Mouse (Mus musculus) neural tube, embryonic 14.5 days (tissue): ENCODE results near the gene Ski. TPM values are rescaled to one million over a fixed set of nuclear protein-coding genes. Genes with fewer than 3 reads are reported as not detected.

Source experiments
- ATAC-seq: fragments of 200-750 bp; cut with Nextera tagmentation; 2 replicates; pipeline ENCODE4 v1.8.0; 2017; ENCODE audit warnings: low read depth, mild to moderate bottlenecking, moderate TSS enrichment, moderate library complexity
- H3K27ac ChIP-seq: fragments of 300-500 bp; sonication (generic); 2 replicates; pipeline ENCODE4 v1.5.1; 2014; ENCODE audit warnings: low read depth, mild to moderate bottlenecking, control low read depth, low read length, moderate library complexity, mixed read lengths
- H3K27me3 ChIP-seq: fragments of 300-500 bp; sonication (generic); 2 replicates; pipeline ENCODE4 v1.6.1; 2014; ENCODE audit warnings: low read length; ENCODE audit not compliant: control insufficient read depth, insufficient read depth
- H3K36me3 ChIP-seq: fragments of 300-500 bp; sonication (generic); 2 replicates; pipeline ENCODE4 v1.6.1; 2014; ENCODE audit warnings: low read length, mixed read lengths; ENCODE audit not compliant: control insufficient read depth, insufficient read depth
- H3K4me1 ChIP-seq: fragments of 300-500 bp; sonication (generic); 2 replicates; pipeline ENCODE4 v1.6.1; 2014; ENCODE audit warnings: low read length; ENCODE audit not compliant: control insufficient read depth, insufficient read depth
- H3K4me2 ChIP-seq: fragments of 300-500 bp; sonication (generic); 2 replicates; pipeline ENCODE4 v1.6.1; 2014; ENCODE audit warnings: mild to moderate bottlenecking, low read depth, low read length, control low read depth
- H3K4me3 ChIP-seq: fragments of 300-500 bp; sonication (generic); 2 replicates; pipeline ENCODE4 v1.5.1; 2014; ENCODE audit warnings: low read depth, low read length, control low read depth, mixed read lengths
- H3K9ac ChIP-seq: fragments of 300-500 bp; sonication (generic); replicated peaks from 2 replicates; pipeline ENCODE4 v1.6.1; 2014; ENCODE audit warnings: low read depth, mild to moderate bottlenecking, control low read depth, low read length, mixed read lengths
- H3K9me3 ChIP-seq: fragments of 300-500 bp; sonication (generic); 2 replicates; pipeline ENCODE4 v1.6.1; 2016; ENCODE audit warnings: low read length; ENCODE audit not compliant: control insufficient read depth
- WGBS: fragments of 180-500 bp; shearing (Covaris S2); extraction: QIAGEN DNeasy Blood & Tissue Kit; methylation state at CpG from one replicate; pipeline ENCODE4 v1.1.7; 2014; 5-methylcytosine and 5-hydroxymethylcytosine counted together
- polyA plus RNA-seq: library from polyadenylated mRNA; unstranded; fragments of >200 nt; fragmentation: Nextera tagmentation; extraction: Ambion mirVana; gene quantifications from 2 replicates; pipeline ENCODE4 v1.2.1, GENCODE M21; 2014

Gene Ski
- polyA plus RNA-seq, 1 experiment from 2014 or later: 16.8 TPM

GRCm38 (mm10) chr4:155163685-155164084 lies 58.7 kb downstream of the Ski start:
- H3K4me1 ChIP-seq: peaks cover 30% of the 10 kb centered on the region
- 49% methylated on average over 8 of the region's 8 CpGs for WGBS
- no peaks in the 10 kb centered on the region for H3K27me3 ChIP-seq
- ATAC-seq: no peak
- no peaks in the 10 kb centered on the region for H3K9me3 ChIP-seq
- no peak overlapping the region for H3K4me3 ChIP-seq
- no peak overlapping the region for H3K4me2 ChIP-seq
- H3K36me3 ChIP-seq: peaks cover 7% of the 10 kb centered on the region
- no peak overlapping the region for H3K9ac ChIP-seq
- H3K27ac ChIP-seq: no peak overlapping the region

GRCm38 (mm10) chr4:155163320-155163651 lies 59.1 kb downstream of the Ski start:
- Histone ChIP-seq H3K9me3 (no peaks in the 10 kb centered on the region), H3K27me3 (no peaks in the 10 kb centered on the region), H3K27ac (no peak overlapping the region), H3K9ac (no peak overlapping the region), H3K4me3 (no peak overlapping the region), H3K36me3 (peaks cover 9% of the 10 kb centered on the region), H3K4me2 (no peak overlapping the region), H3K4me1 (peaks cover 30% of the 10 kb centered on the region)
- ATAC-seq: no peak
- 46% methylated on average over 4 of the region's 4 CpGs for WGBS

GRCm38 (mm10) chr4:155162433-155163319 lies 59.7 kb downstream of the Ski start:
- Histone ChIP-seq H3K36me3 (peaks cover 12% of the 10 kb centered on the region), H3K9ac (no peak overlapping the region), H3K9me3 (no peaks in the 10 kb centered on the region), H3K4me3 (no peak overlapping the region), H3K27me3 (no peaks in the 10 kb centered on the region), H3K4me1 (peaks cover 30% of the 10 kb centered on the region), H3K4me2 (no peak overlapping the region), H3K27ac (no peak overlapping the region)
- ATAC-seq: no peak
- 75% methylated on average over 7 of the region's 7 CpGs for WGBS

- no peak overlapping the region for H3K9ac ChIP-seq
- H3K4me2 ChIP-seq: no peak overlapping the region
- peaks cover 40% of the 10 kb centered on the region for H3K36me3 ChIP-seq
- WGBS: 86% methylated on average over 8 of the region's 8 CpGs
- H3K27ac ChIP-seq: no peak overlapping the region
- ATAC-seq: no peak
- no peak overlapping the region for H3K4me3 ChIP-seq
- H3K27me3 ChIP-seq: no peaks in the 10 kb centered on the region
- no peaks in the 10 kb centered on the region for H3K9me3 ChIP-seq
- H3K4me1 ChIP-seq: peaks cover 19% of the 10 kb centered on the region
These were observed 63.9 kb downstream of the Ski start for GRCm38 (mm10) chr4:155158543-155158917.

GRCm38 (mm10) chr4:155157871-155158542 lies 64.4 kb downstream of the Ski start:
- H3K27ac ChIP-seq: no peak overlapping the region
- ATAC-seq: no peak
- H3K27me3 ChIP-seq: no peaks in the 10 kb centered on the region
- no peak overlapping the region for H3K4me3 ChIP-seq
- no peak overlapping the region for H3K4me2 ChIP-seq
- 82% methylated on average over 27 of the region's 27 CpGs for WGBS
- H3K36me3 ChIP-seq: peaks cover 40% of the 10 kb centered on the region
- H3K9me3 ChIP-seq: no peaks in the 10 kb centered on the region
- H3K9ac ChIP-seq: no peak overlapping the region
- H3K4me1 ChIP-seq: peaks cover 14% of the 10 kb centered on the region

- Histone ChIP-seq H3K27me3 (no peaks in the 10 kb centered on the region), H3K4me3 (no peak overlapping the region), H3K9ac (no peak overlapping the region), H3K4me2 (no peak overlapping the region), H3K27ac (no peak overlapping the region), H3K4me1 (peaks cover 6% of the 10 kb centered on the region; the same call in 1 of the 2 replicates), H3K9me3 (no peaks in the 10 kb centered on the region), H3K36me3 (peaks cover 40% of the 10 kb centered on the region)
- 91% methylated on average over 17 of the region's 17 CpGs for WGBS
- ATAC-seq: no peak
These were observed 65.7 kb downstream of the Ski start for GRCm38 (mm10) chr4:155156734-155157133.

- Histone ChIP-seq H3K4me2 (no peak overlapping the region), H3K27ac (no peak overlapping the region), H3K9ac (no peak overlapping the region), H3K36me3 (peaks cover 40% of the 10 kb centered on the region), H3K4me3 (no peak overlapping the region), H3K4me1 (peaks cover 10% of the 10 kb centered on the region), H3K9me3 (no peaks in the 10 kb centered on the region), H3K27me3 (no peaks in the 10 kb centered on the region)
- WGBS: 77% methylated on average over 11 of the region's 11 CpGs
- no peak for ATAC-seq
These were observed 67.4 kb downstream of the Ski start for GRCm38 (mm10) chr4:155154986-155155385.

- 92% methylated on average over 3 of the region's 3 CpGs for WGBS
- H3K9ac ChIP-seq: no peak overlapping the region
- H3K4me2 ChIP-seq: no peak overlapping the region
- H3K4me1 ChIP-seq: peaks cover 10% of the 10 kb centered on the region
- ATAC-seq: no peak
- no peak overlapping the region for H3K4me3 ChIP-seq
- no peak overlapping the region for H3K27ac ChIP-seq
- peaks cover 31% of the 10 kb centered on the region for H3K36me3 ChIP-seq
- H3K9me3 ChIP-seq: no peaks in the 10 kb centered on the region
- no peaks in the 10 kb centered on the region for H3K27me3 ChIP-seq
These were observed 68.9 kb downstream of the Ski start for GRCm38 (mm10) chr4:155153389-155154072.

GRCm38 (mm10) chr4:155152476-155152875 lies 69.9 kb downstream of the Ski start:
- ATAC-seq: no peak
- Histone ChIP-seq H3K27ac (no peak overlapping the region), H3K9me3 (no peaks in the 10 kb centered on the region), H3K27me3 (no peaks in the 10 kb centered on the region), H3K36me3 (peaks cover 26% of the 10 kb centered on the region), H3K9ac (no peak overlapping the region), H3K4me2 (no peak overlapping the region), H3K4me3 (no peak overlapping the region), H3K4me1 (peaks cover 10% of the 10 kb centered on the region)
- WGBS: 93% methylated on average over 6 of the region's 6 CpGs
